Mouse (Mus musculus): ENCODE data around the gene Dvl1. TPM values are rescaled to one million over a fixed set of nuclear protein-coding genes. Genes with fewer than 3 reads are reported as not detected.

Dvl1 gene
- polyA plus RNA-seq, 1 experiment: 89.0 TPM

DNA sequence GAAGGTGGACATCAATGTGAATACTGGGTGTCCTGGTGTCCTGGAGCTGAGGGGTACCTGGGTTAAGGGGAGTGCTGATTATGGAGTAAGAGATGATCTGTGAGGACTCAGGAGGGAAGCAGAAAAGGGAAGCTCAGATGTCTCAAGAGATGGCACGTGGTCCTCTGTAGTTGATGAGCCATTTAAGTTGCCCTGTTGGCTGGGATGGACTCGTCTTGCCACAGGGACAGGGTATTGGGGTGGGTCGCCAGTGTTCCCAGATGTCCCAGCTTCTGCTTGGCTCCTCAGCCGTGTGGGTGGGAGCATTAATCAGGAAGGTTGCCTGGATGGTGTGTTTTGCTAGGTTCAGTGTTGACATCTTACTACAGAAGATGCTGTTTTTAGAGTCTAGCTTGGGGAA, 14.0 kb upstream of the Dvl1 start:
- TF ChIP-seq GATA1 (IDR thresholded peaks at IDR 0.05; ENCODE audit: low read length): no peak

- no peak for TF ChIP-seq GATA1 (IDR thresholded peaks at IDR 0.05; ENCODE audit: low read length)
Observed at GRCm38 (mm10) chr4:155833836-155834235, 13.4 kb upstream of the Dvl1 start.

GRCm38 (mm10) chr4:155837404-155838010, 9.7 kb upstream of the Dvl1 start:
- no peak for TF ChIP-seq GATA1 (IDR thresholded peaks at IDR 0.05; ENCODE audit: low read length)

GRCm38 (mm10) chr4:155838187-155839153, 8.7 kb upstream of the Dvl1 start:
- no peak for TF ChIP-seq GATA1 (IDR thresholded peaks at IDR 0.05; ENCODE audit: low read length)

- no peak for TF ChIP-seq GATA1 (IDR thresholded peaks at IDR 0.05; ENCODE audit: low read length)
Observed at GRCm38 (mm10) chr4:155839483-155839910, 7.7 kb upstream of the Dvl1 start, which contains the start of gene Mxra8. Gene Mxra8 (plus strand): TSS chr4:155839680.

GRCm38 (mm10) chr4:155840076-155841002, 6.9 kb upstream of the Dvl1 start:
- no peak for TF ChIP-seq GATA1 (IDR thresholded peaks at IDR 0.05; ENCODE audit: low read length)

DNA sequence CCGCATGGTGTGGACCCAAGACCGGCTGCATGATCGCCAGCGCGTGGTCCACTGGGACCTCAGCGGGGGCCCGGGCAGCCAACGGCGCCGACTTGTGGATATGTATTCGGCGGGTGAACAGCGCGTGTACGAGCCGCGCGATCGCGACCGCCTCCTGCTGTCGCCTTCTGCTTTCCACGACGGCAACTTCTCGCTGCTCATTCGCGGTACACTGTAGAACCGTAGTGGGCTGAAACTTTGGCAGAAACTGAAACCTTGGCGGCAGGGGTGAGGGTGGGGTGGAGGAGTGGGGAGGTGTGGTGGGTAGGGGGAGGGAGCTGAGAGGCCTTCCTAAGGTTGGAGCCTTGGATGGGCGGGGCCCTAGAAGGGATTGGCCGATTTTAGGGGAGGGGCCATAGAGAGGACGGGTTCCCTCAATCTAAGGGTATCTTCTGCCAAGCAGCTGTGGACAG, 6.2 kb upstream of the Dvl1 start:
- no peak for TF ChIP-seq GATA1 (IDR thresholded peaks at IDR 0.05; ENCODE audit: low read length)

DNA sequence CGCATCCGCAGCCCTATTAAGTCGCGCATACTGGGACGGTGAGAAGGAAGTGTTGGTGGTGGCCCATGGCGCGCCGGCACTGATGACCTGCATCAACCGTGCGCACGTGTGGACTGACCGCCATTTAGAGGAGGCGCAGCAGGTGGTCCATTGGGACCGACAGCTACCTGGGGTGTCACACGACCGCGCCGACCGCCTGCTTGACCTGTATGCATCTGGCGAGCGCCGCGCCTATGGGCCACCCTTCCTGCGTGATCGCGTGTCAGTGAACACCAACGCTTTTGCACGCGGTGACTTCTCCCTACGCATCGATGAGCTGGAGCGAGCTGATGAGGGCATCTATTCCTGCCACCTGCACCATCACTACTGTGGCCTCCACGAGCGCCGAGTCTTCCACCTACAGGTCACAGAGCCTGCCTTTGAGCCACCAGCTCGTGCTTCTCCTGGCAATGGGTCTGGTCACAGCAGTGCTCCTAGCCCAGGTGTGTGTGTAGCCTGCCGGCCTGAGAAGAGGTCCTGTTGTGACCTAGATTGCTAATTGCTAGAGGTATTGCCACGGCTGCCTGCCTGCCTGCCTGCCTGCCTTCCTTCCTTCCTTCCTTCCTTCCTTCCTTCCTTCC, 5.4 kb upstream of the Dvl1 start:
- TF ChIP-seq GATA1 (IDR thresholded peaks at IDR 0.05; ENCODE audit: low read length): no peak

GRCm38 (mm10) chr4:155843231-155843630, 4.0 kb upstream of the Dvl1 start:
- TF ChIP-seq GATA1 (IDR thresholded peaks at IDR 0.05; ENCODE audit: low read length): no peak

- TF ChIP-seq GATA1 (IDR thresholded peaks at IDR 0.05; ENCODE audit: low read length): no peak
Observed at GRCm38 (mm10) chr4:155847591-155848352, 570 bp downstream of the Dvl1 start.

DNA sequence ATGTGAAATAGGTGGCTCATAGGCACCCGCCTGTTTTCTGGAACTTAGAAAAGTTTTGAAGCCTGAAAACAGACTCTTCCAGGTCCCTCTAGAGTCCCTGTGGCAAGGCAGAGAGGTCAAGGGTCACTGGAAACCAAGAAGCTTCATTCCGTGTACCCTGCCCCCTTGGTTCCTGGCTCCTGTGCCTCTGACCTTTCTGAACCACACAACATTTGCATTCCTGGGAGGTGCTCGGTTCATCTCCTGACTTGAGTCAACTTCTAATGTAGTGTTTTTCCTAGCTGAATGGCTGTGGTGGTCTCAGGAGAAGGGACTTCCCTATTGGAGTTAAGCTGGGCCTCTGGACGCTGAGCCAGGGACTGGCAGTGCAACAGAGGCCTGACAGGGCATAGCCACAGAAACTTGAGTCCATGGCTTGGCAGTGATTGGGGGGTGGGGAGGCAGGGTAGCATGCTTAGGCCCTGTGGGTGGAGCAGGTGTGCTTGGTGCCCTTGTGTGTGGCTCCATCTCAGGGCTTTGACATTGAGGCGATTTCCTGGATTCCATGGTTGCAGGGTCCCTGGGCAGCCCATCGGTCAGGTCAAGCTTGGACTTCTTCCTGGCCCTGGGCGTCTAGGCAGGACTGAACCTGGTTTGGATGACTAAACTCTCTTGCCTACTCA, 1.4 kb downstream of the Dvl1 start:
- TF ChIP-seq GATA1 (IDR thresholded peaks at IDR 0.05; ENCODE audit: low read length): no peak

GRCm38 (mm10) chr4:155849391-155849790, 2.2 kb downstream of the Dvl1 start:
- TF ChIP-seq GATA1 (IDR thresholded peaks at IDR 0.05; ENCODE audit: low read length): no peak

DNA sequence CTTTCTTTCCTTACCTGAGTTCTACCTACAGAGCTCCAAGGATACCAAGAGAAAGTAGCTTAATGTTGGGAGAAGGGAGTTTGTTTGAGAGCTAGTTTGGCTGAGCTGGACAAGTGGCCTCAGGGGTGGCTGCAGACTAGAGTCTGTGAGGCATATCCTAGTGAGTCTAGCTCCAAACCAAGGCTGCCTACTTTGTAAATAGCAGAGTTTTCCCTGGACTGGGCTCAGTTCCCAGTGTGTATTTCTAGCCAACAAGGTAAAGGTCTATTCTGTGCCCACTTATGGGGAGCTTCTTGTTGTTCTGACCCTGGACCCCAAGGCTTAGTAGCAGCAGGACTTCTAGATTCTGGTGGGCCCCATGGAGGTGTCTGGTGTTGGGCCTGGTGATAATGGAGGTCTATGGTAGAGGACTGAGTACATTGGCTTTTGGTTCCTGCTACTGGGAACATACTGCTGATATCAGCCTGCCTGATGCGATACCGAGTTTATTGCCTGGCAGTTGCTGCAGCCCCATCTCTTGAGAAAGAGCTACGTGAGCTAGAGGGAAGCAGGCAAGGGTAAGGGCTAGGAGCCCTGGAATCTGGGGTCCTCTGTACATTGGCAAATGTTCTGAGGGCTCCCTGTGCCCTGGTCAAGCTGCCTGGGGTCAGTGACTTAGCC, 2.7 kb downstream of the Dvl1 start:
- no peak for TF ChIP-seq GATA1 (IDR thresholded peaks at IDR 0.05; ENCODE audit: low read length)

Data from G1E-ER4 (cell line).